Mouse (Mus musculus): ENCODE data around the gene Gnb3. TPM values are rescaled to one million over a fixed set of nuclear protein-coding genes. Genes with fewer than 3 reads are reported as not detected.

The Gnb3 gene
- total and polyA plus RNA-seq, 3 experiments: 0.64 to 4.1 (median 2.2) TPM

GRCm38 (mm10) chr6:124850535-124850934, 10.5 kb upstream of the Gnb3 start:
- H3K27me3 ChIP-seq (replicated peaks): peaks cover 48% of the 10 kb centered on the region

GRCm38 (mm10) chr6:124847305-124847704, 7.2 kb upstream of the Gnb3 start:
- Histone ChIP-seq H3K27me3 (replicated peaks) (peaks cover 24% of the 10 kb centered on the region), H3K4me2 (ENCODE audit: insufficient read depth, low read depth, poor library complexity, severe bottlenecking) (no peak overlapping the region), H3K4me1 (ENCODE audit: control insufficient read depth in 1 of 2, insufficient read depth in 2 of 2) (peaks cover 3 to 20% of the 10 kb centered on the region in 2 experiments; a peak in 3 of 4 replicates), H3K9me3 (replicated peaks; ENCODE audit: low read length) (no peaks in the 10 kb centered on the region), H3K9ac (ENCODE audit: insufficient read depth, low read depth) (no peak overlapping the region), H3K79me2 (replicated peaks; ENCODE audit: control insufficient read depth, extremely low read depth, insufficient read depth, poor library complexity, severe bottlenecking) (no peaks in the 10 kb centered on the region), H3K27ac (ENCODE audit: insufficient read depth, low read depth) (no peak overlapping the region), H3K36me3 (replicated peaks in 1 of 2; ENCODE audit: control insufficient read depth in 1 of 2, insufficient read depth in 1 of 2, low read length in 1 of 2) (no peaks in the 10 kb centered on the region), H3K4me3 (replicated peaks in 1 of 3; ENCODE audit: low read depth in 2 of 3, low read length in 2 of 3, poor library complexity in 1 of 3) (no peak overlapping the region)
- in situ Hi-C loops (cut with MboI; ENCODE audit: low pct_ligation_motif_present, low pct_unique_long_range_greater_than_20kb, low sequenced_read_pairs) (loop anchor here (10.0 kb wide), 1 partner anchor 87 kb away; the partner anchor contains the start of gene Mlf2), dilution Hi-C loops (cut with MboI; ENCODE audit: extremely low pct_ligation_motif_present, extremely low pct_unique_long_range_greater_than_20kb, low sequenced_read_pairs) (no loop called here)
- TF ChIP-seq KAT2A (IDR thresholded peaks at IDR 0.05; ENCODE audit: insufficient replicate concordance, low read length) (no peak), MAZ (IDR thresholded peaks at IDR 0.05; ENCODE audit: low read depth, low read length) (peak; percentile 58; the same call in 1 of the 2 replicates), MAX (IDR thresholded peaks at IDR 0.05; ENCODE audit: low read length) (peak; percentile 14; the same call in 1 of the 2 replicates), ZKSCAN1 (IDR thresholded peaks at IDR 0.05; ENCODE audit: borderline replicate concordance, low read depth, low read length) (no peak), SIN3A (IDR thresholded peaks at IDR 0.05; ENCODE audit: low read length) (peak; percentile 48; the same call in 1 of the 2 replicates), CTCF (conservative IDR thresholded peaks at IDR 0.05 in 1 of 2, IDR thresholded peaks at IDR 0.05 in 1 of 2; ENCODE audit: low read depth in 2 of 2, low read length in 2 of 2) (peak; percentile 88 to 93), JUND (conservative IDR thresholded peaks at IDR 0.05; ENCODE audit: low read depth, low read length) (no peak), CHD2 (IDR thresholded peaks at IDR 0.05; ENCODE audit: low read length) (no peak), SMC3 (IDR thresholded peaks at IDR 0.05; ENCODE audit: low read depth, low read length) (peak; percentile 76), UBTF (IDR thresholded peaks at IDR 0.05; ENCODE audit: low read depth, low read length) (no peak), ETS1 (conservative IDR thresholded peaks at IDR 0.05; ENCODE audit: low read depth, low read length) (no peak), BHLHE40 (IDR thresholded peaks at IDR 0.05; ENCODE audit: low read depth, low read length) (0 out of 2 replicates have a peak, but pooled peaks have one; percentile 11), NRF1 (IDR thresholded peaks at IDR 0.05; ENCODE audit: low read depth, low read length) (no peak), MXI1 (IDR thresholded peaks at IDR 0.05; ENCODE audit: low read depth, low read length) (no peak), HCFC1 (IDR thresholded peaks at IDR 0.05; ENCODE audit: low read depth, low read length) (peak; percentile 21; the same call in 1 of the 2 replicates), NELFE (IDR thresholded peaks at IDR 0.05; ENCODE audit: low read depth, low read length) (0 out of 2 replicates have a peak, but pooled peaks have one; percentile 52), RAD21 (IDR thresholded peaks at IDR 0.05; ENCODE audit: low read depth, low read length) (peak; percentile 62), MEF2A (IDR thresholded peaks at IDR 0.05; ENCODE audit: borderline replicate concordance, low read depth, low read length) (peak; percentile 23; the same call in 1 of the 2 replicates), USF1 (IDR thresholded peaks at IDR 0.05; ENCODE audit: low read depth, low read length) (no peak), EP300 (IDR thresholded peaks at IDR 0.05; ENCODE audit: low read length) (no peak), ZNF384 (IDR thresholded peaks at IDR 0.05; ENCODE audit: low read depth, low read length) (0 out of 2 replicates have a peak, but pooled peaks have one; percentile 8), TBP (conservative IDR thresholded peaks at IDR 0.05; ENCODE audit: low read depth, low read length) (no peak)
- peak; percentile 89 for DNase-seq (ENCODE audit: extremely low read depth)

More at GRCm38 (mm10) chr6:124850535-124850934, 10.5 kb upstream of the Gnb3 start:
- Histone ChIP-seq H3K27ac (ENCODE audit: insufficient read depth, low read depth) (no peak overlapping the region), H3K9me3 (replicated peaks; ENCODE audit: low read length) (no peaks in the 10 kb centered on the region), H3K4me3 (replicated peaks in 1 of 3; ENCODE audit: low read depth in 2 of 3, low read length in 2 of 3, poor library complexity in 1 of 3) (no peak overlapping the region), H3K4me1 (ENCODE audit: control insufficient read depth in 1 of 2, insufficient read depth in 2 of 2) (peaks cover 0 to 4% of the 10 kb centered on the region in 2 experiments; a peak in 2 of 4 replicates), H3K9ac (ENCODE audit: insufficient read depth, low read depth) (no peak overlapping the region), H3K36me3 (replicated peaks in 1 of 2; ENCODE audit: control insufficient read depth in 1 of 2, insufficient read depth in 1 of 2, low read length in 1 of 2) (no peaks in the 10 kb centered on the region), H3K79me2 (replicated peaks; ENCODE audit: control insufficient read depth, extremely low read depth, insufficient read depth, poor library complexity, severe bottlenecking) (no peaks in the 10 kb centered on the region), H3K4me2 (ENCODE audit: insufficient read depth, low read depth, poor library complexity, severe bottlenecking) (no peak overlapping the region)
- in situ Hi-C loops (cut with MboI; ENCODE audit: low pct_ligation_motif_present, low pct_unique_long_range_greater_than_20kb, low sequenced_read_pairs) (loop anchor here (25.0 kb wide), 1 partner anchor 187 kb away; the partner anchor contains the start of genes Acrbp and Ing4), dilution Hi-C loops (cut with MboI; ENCODE audit: extremely low pct_ligation_motif_present, extremely low pct_unique_long_range_greater_than_20kb, low sequenced_read_pairs) (no loop called here)
- no peak for DNase-seq (ENCODE audit: extremely low read depth)
- no peak for TF ChIP-seq USF2 (conservative IDR thresholded peaks at IDR 0.05; ENCODE audit: low read depth, low read length)
- no peak for TF ChIP-seq MAZ (IDR thresholded peaks at IDR 0.05; ENCODE audit: low read depth, low read length)
- TF ChIP-seq NRF1 (IDR thresholded peaks at IDR 0.05; ENCODE audit: low read depth, low read length): no peak
- TF ChIP-seq BHLHE40 (IDR thresholded peaks at IDR 0.05; ENCODE audit: low read depth, low read length): no peak
- no peak for TF ChIP-seq EP300 (IDR thresholded peaks at IDR 0.05; ENCODE audit: low read length)
- no peak for TF ChIP-seq POLR2A (IDR thresholded peaks at IDR 0.05; ENCODE audit: low read depth, low read length)
- no peak for TF ChIP-seq MXI1 (IDR thresholded peaks at IDR 0.05; ENCODE audit: low read depth, low read length)
- TF ChIP-seq CTCF (conservative IDR thresholded peaks at IDR 0.05 in 1 of 2, IDR thresholded peaks at IDR 0.05 in 1 of 2; ENCODE audit: low read depth in 2 of 2, low read length in 2 of 2): no peak
- TF ChIP-seq POLR2AphosphoS2 (IDR thresholded peaks at IDR 0.05; ENCODE audit: low read depth, low read length): no peak
- no peak for TF ChIP-seq CHD2 (IDR thresholded peaks at IDR 0.05; ENCODE audit: low read length)
- no peak for TF ChIP-seq RAD21 (IDR thresholded peaks at IDR 0.05; ENCODE audit: low read depth, low read length)
- TF ChIP-seq ZKSCAN1 (IDR thresholded peaks at IDR 0.05; ENCODE audit: borderline replicate concordance, low read depth, low read length): no peak
- no peak for TF ChIP-seq IRF4 (IDR thresholded peaks at IDR 0.05; ENCODE audit: low read depth, low read length)
- no peak for TF ChIP-seq ELF1 (IDR thresholded peaks at IDR 0.05; ENCODE audit: low read depth, low read length)
- TF ChIP-seq ZC3H11A (IDR thresholded peaks at IDR 0.05; ENCODE audit: low read depth, low read length): no peak
- no peak for TF ChIP-seq TBP (conservative IDR thresholded peaks at IDR 0.05; ENCODE audit: low read depth, low read length)
- no peak for TF ChIP-seq HCFC1 (IDR thresholded peaks at IDR 0.05; ENCODE audit: low read depth, low read length)
- no peak for TF ChIP-seq MAFK (IDR thresholded peaks at IDR 0.05; ENCODE audit: insufficient replicate concordance, low read length)
- TF ChIP-seq JUN (IDR thresholded peaks at IDR 0.05; ENCODE audit: insufficient read depth, low read depth, low read length): no peak

Data from CH12.LX (cell line).